Mouse (Mus musculus): ENCODE data around the gene Chchd10.

GRCm38 (mm10) chr10:75916840-75917239, 16.1 kb upstream of the Chchd10 start:
- no peak for TF ChIP-seq CTCF (IDR thresholded peaks at IDR 0.05; ENCODE audit: low read depth)
- no peak for TF ChIP-seq EP300 (IDR thresholded peaks at IDR 0.05; ENCODE audit: low read depth)
